Mouse (Mus musculus): ENCODE data around the gene Plcb3.

Gene Plcb3

DNA sequence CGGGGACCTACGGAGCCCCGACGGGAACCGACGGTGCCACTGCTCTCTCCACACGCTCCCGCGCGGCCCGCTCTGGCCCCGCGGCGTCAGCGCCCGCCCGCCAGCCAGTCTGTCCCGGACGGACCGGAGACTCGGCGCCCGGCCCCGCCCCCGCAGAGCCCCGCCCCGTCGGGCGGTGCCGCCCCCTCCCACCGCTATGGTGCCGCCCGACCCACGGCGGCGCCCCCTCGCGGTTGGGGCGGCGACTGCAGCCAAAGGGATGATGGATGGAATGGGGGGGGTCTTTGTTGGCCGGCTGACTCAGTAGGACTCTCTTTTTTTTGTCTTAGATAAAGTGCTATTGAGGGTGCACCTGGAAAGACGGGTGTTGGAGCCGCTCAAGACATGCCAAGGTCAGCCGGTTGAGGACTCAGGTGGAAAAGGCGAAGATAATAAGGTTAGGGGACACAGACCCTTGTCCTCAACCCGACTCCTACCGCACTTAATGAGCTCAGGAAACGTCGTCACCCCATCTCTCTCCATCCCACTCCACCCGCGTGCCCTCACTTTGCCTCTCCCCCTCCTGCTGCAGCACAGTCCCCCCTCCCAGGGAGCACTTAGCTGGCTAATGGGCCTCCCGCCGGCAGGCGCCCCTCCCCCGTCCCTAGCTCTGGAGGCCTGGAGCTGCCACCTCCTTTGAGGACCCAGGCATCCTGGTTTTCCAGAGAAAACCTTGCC, 6.4 kb downstream of the Plcb3 start:
- DNase-seq (ENCODE audit: low spot score), result peak; percentile 65

DNA sequence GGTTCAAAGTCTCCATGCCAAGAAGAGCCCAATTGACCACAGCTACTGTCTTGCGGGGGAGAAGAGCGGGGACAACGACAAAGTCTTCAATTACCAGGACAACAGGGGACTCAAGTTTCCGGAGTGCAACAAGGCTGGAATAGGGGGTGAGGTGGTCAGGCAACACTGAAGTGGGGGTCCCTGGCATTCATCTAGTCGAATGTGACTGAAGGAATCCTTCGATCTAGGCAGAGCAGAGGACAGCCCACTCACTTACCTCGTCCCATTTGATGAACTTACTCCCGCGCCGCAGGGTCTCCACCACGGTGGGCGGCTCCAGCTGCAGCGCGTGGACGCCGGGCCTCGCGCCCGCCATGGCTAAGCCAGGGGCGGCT, 7.0 kb downstream of the Plcb3 start:
- DNase-seq (ENCODE audit: low spot score), result no peak

DNA sequence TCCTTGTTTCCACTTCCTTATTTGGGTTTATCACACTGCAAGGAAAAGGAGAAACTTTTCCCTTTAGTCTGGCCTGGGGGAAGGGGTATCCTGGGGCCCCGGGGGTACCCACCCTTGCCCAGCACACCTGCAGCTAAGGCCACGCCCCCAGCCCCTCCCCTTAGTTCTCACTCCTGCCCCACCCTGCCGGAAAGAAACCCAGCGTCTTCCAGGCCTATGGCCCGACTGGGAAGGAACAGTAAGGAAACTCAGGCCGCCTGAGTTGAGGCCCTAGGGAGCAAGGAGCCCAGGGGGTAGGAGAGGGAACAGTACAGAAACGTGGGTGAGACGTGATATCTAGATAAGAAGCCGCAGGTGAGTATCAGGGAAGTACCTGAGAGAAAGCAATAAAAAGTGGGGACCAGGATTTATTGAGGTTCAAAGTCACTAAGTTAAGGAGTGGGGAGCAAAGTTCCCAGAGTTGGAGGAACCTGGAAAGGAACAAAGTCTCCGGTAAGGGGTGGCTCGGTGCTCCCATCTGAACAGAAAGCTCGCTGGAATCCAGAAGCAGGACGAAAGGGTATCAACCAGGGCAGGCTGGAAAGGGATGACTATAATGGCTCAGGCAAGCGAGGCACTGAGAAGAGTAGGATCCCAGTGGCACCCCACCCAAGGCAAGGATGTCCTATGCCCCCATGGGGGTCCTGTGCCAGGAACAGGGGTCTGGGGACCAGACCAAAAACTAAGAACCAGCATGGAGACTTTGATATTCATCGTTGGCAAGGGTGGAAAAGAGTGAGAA, 7.6 kb downstream of the Plcb3 start:
- peak; percentile 37 for DNase-seq (ENCODE audit: low spot score)

DNA sequence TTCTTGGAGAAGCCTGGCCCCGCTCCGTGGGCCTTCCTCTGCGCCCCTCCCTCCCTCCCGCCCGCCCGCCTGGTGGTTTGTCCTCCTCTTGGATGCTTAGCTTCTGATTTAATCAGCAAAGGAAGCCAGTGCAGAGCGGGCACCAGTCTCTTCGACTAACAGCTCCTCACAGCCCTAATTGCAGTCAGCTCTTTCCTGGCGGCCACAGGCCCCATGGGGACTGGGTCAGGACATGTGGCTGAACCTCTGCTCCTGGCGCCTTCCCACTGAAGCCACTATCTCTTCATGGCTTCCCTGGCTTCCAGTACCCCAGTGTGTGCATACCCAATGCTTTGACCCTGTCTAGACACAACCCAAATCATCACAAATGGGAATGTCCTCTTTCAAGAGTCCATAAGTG, 19.8 kb downstream of the Plcb3 start:
- DNase-seq (ENCODE audit: low spot score), result no peak

DNA sequence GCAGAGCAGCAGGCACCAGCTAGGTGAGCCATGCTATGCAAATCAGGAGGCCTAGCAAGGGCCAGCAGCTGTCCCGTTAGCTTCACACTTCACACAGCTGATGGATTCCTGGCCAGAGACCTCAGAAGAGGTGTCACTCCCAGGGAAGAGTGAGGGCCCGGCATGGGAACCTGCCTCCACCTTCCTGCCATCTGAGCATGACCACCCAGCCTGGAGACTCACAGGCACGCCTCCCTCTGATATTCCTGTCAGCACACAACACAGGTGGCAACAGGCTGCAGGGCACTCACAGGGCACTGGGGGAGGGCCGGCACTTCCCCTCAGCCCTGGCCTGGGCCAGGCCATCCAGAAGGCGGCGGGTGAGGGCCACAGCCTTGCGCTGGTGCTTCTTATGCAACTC, 20.8 kb downstream of the Plcb3 start:
- DNase-seq (ENCODE audit: low spot score), result no peak

DNA sequence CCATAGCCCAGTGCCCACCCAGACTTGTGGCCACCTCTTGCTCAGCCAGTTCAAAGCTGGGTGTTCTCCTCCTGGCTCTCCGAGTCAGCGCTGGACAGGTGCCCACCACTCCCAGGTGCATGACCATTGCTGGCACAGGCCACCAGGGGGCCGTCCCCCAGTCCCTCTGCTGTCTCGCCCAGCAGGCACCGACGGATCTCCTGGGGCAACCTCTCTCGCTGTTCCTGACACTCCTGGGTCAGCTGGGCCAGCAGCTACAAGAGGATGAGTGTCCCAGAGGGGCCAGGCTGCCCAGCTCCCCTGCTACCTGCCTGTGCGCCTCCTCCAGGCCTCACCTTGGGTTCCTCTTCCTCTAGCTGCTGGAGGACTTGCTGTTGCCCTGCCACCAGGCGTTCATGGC, 22.2 kb downstream of the Plcb3 start:
- DNase-seq (ENCODE audit: low spot score), result peak; percentile 75

DNA sequence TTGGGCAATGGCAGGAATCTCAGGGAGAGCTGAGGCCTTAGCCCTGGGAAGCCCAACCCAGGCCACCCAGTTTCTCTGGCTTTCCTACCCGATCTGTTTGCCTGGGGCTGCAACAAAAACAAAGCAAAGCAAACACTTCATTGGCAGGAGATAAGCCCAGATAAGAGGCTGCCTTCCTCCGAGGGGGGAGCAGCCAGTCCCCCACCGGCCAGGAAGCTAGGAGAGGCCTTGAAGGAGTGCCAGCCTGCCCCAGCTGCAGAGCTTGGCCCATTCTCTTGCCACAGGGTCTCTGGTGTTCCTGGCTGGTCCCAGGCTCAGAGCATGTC, 23.6 kb downstream of the Plcb3 start:
- peak; percentile 91 for DNase-seq (ENCODE audit: low spot score)

DNA sequence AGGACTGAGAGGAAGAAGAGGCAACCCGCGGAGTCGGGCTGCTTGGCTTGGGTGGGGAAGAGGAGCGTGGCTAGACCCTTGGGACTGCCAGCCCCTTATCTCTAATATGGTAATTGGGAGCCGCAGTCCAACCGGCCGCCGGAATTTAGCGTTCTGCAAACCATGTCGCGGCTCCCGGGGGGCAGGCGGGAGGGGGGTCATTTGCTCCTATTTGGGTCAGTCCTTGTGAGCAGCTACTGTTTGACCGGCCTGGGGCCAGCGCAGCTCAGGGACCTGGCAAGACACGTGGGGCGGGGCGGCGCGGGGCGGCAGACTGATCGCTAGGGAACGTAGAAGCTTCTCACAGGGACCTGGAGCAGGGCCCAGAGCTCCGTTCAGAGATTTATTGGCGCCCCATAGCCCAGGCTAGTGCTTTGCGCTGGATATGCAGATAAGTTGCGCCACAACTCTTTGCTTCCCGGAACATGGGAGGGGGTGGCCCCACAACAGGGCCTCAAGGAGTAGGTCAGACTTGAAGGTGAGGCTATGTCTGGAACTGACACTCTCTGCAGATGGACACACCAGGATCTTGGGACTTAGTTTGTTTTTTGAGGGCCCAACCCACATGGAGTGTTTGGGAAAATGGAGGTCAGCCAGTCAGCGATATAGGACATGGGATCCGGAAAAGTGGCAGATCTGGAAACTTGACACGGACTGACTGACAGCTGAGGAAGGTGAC, 24.1 kb downstream of the Plcb3 start:
- DNase-seq (ENCODE audit: low spot score), result peak; percentile 83

DNA sequence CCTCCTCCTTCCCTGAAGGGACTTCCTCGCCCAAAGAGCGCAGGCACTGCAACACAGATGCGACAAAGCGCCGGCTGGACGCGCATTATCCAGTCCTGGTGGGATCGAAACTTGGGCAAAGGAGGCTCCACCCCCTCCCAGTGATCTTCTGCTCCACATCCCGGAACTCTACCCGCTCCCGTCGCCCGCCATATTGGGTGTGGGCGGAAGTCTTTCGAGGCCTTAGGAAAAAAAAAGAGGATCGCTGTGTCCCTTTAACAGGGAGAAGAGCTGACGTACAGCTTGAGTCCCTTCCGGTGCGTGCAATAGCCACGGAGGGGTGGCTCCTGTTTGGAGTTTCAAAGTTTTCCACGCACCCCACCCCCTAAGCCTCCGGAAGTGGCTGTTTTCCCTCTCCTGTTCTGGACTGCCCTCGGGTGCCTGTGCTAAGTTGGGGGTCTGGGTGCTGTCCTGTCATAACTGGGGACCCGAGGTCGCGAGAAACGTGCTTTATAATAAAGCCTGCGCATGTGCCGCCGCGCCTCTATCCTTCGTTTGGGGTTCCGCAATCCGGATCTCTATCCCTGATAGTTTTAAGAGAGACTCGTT, 24.8 kb downstream of the Plcb3 start:
- peak; percentile 98 for DNase-seq (ENCODE audit: low spot score)

DNA sequence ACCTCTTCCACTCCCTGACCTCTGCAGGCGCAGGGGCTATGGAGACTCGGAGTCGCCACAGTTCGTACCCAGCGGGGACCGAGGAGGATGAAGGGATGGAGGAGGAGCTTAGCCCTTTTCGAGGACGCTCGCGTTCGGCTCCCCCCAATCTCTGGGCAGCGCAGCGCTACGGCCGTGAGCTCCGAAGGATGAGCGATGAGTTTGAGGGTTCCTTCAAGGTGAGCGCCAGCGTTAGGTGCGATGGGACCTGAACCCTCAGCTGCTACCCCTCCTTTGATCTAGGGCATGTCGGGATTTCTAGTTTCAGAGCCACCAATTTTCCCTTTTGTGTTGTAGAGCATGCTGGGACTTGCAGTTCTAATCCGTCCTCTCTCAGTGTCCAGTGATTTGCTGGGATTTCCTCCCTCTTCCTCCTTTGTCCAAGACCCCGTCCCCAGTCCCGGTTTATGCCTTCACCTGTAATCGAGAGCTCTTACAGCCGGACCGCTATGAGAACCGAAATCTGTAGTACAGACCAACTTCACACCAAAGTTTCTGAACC, 25.6 kb downstream of the Plcb3 start:
- DNase-seq (ENCODE audit: low spot score), result peak; percentile 59

DNA sequence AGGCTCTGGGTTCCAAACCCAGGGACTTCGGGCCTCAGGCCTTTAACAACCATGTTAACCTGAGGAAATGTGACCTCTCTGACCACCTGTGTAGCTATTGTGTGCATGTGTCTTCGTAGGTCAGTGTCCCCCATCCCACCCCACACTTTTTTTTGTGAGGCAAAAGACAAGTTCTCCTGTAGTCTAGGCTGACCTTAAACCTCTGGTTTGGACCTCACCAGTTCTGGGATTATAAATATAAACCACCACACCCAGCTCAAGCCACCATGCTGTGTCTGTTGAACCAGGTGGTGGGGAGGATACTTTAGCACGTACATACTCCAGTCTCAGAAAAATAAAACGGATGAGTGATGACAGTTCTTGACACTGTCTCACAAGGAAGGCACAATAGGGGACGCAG, 26.3 kb downstream of the Plcb3 start:
- no peak for DNase-seq (ENCODE audit: low spot score)

DNA sequence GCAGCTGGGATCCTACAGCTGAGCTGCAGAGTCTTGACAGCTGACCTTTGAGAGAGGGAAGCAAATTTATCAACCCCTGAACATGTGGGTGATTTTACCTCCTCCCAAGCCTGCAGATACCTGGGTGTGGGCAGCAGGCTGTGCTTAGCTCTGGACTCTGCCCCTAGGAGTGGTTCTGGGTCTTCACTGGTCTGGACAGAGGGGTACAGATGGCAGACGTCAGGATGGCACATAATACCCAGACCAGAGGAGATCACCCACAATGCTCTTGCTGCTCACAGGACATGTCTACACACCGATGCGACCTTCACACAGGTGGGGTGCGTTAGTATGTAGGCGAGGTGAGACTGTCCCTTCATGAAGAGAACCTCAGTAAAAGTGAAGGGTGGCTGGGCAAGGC, 26.7 kb downstream of the Plcb3 start:
- DNase-seq (ENCODE audit: low spot score), result no peak

DNA sequence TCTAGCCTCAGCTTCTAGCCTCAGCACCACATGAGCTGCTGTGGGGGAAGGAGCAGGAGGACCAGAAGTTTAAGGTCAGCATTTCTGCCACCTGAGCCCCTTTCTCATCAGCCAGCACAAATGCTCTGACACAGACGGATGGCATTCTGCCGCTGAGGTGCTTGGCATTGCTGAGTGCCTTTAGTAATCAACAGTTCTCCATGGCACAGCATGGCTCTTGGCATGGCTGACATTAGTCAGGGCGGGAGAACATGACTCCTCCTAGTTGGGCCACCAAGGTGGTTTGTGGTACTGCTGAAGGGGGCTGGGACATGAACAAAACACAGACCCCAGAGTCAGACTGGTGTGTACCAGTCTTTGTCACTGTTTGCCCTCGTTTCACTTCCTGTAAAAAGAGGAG, 28.1 kb downstream of the Plcb3 start:
- DNase-seq (ENCODE audit: low spot score), result no peak

DNA sequence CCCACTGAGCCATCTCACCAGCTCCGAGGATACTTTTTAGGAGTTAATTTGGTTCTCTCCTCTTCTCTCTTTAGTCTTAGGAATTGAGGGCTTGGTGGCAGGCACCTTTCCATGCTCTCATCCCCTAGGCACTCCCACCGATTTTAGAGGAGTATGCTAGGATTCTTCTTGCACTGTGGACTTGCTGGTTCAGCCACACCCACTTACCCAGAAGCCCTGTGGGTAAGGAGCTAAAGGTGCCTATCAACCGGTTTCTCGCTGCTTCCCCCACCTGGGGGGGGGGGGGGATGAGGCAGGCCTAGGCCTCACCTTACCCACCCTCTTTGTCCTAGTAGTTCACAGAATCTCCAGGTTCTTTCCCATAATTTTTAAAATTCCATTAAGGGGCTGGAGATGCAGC, 28.5 kb downstream of the Plcb3 start:
- no peak for DNase-seq (ENCODE audit: low spot score)

DNA sequence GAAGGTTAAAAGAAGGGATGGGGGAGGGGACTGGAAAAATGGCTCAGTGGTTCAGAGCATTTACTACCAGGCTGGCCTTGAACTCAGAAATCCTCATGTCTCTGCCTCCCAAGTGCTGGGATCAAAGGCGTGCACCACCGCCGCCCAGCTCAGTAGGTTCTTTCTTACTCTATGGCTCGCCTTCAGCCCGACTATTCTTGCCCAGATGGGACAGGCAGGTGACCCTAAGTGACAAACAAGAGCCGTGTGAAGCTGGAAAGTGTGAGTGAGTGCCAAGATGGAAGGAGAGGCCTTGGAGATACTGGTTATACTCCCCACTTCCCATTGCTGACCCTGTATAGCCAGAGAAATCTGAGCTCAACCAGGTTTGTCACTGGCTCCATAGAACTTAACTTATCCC, 32.6 kb downstream of the Plcb3 start:
- DNase-seq (ENCODE audit: low spot score), result no peak

DNA sequence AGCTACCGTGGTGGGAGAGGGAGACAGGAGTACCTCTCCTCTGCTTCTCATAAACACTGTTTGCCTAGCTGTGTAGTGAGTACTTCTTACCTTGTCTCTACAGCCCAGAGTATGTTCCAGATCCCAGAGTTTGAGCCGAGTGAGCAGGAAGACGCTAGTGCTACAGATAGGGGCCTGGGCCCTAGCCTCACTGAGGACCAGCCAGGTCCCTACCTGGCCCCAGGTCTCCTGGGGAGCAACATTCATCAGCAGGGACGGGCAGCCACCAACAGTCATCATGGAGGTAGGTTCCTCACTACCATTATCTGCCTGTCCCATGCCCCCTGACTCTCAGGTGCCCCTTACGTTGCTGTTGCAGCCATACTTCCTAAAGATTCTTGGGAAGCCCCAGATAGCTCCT, 33.5 kb downstream of the Plcb3 start:
- DNase-seq (ENCODE audit: low spot score), result no peak

DNA sequence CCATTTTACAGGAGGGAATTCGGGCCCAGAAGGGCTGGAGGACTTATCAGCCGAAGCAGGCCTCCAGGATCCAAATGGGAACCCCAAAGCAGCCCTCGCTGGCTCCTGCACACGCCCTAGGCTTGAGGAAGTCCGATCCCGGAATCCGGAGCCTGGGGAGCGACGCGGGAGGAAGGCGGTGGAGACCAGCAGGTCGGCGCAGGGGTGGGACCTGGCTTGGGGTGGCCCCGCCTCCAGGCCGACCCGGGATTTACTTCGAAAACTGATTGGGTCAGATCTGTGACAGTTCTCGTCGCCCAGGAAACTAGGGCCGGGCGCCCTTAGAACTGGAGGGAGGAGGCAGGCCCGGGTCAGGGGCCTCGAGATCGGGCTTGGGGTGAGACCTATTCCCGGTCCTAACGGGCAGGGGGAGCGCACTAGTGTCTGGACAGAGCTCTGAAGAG, 34.0 kb downstream of the Plcb3 start, which contains the start of gene Gpr137:
TSS of gene Gpr137 (minus strand) at position 232 of the 443 bp plus-strand sequence.
- peak; percentile 98 for DNase-seq (ENCODE audit: low spot score)

DNA sequence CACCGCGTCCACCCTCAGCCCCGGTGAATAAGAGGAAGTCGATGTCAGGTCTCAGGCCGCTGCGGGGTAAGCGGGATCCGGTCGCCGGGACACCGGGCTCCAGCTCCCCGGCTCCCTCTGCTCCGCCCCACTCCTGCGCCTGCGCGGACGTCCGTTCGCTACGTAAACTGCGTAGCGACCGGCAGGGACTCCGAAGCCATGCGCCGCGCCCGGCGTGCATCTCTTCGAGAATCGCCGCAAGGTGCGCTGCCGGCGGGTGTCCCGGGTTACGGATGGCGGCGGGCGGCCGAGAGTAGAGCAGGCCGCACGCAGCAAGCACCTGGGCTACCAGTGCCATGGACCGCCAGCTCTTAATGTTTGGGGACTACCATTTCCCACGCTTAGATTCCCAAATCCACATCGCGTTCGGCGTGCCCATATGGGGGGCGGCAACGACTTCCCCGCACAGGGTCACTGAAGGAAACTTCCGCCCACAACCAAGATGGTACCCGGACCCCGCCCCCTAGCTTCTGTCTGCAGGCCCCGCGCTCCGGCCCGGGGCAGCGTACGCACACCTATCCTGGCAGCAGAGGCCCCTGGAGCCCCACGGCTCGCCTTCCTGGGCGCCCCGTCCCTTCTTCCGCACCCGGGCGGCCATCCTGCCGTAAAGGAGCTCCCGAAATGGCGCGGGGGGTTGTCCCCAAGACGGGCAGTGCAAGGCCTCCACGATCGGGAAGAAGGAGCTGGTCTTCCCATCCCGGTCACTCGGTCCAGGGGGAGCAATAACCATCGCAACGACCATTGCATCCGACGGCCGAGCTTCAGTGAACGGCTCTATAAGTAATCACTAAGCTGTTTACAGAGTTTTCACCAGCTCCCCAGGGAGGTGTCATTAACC, 34.7 kb downstream of the Plcb3 start, which contains the start of gene Bad:
TSS of gene Bad (plus strand) at position 490 of the 877 bp plus-strand sequence.
- peak; percentile 92 for DNase-seq (ENCODE audit: low spot score)

DNA sequence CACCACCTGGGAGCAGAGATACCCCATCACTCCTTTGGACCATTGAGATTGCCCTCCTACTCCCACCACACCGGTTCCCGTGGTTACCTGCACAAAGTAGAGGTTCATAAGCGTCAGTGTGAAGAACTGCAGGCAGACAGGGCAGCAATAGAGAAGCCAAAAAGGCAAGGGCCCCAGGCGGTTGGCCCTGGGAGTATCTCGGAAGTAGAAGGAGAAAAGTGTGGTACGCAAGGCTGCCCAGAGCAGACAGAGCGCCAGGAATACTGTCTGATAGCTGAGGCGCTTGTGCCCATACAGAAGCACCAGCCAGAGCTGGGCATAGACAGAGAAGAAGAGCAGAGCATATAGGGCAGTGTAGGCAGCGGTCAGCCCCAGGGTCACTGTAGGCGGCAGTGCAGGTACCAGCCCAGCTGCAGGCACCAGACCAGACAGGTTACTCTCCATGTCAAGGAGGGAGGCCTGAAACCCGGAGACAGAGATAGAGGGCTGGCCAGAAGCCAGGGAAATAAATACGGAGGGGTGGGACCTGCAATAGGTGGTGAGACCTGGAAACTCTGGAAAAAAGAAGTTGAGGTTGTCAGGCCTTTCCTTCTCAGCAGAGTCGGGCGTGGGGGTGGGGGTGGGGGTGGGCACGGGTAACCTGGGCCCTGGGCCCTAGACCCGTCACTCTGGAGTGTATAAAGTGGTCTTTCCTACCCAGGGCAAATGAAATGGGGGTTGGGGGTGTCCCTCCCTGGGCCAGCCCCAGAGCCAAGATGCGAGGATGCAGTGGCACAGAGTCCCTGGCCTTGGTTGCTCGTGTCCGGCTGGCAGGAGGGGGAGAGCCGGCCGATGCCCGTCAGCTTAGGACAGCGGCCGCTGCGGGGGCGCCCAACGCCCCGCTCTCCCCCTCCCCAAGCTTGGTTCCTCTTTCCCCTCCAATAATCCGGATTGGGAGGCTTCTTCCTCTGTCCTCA, 35.6 kb downstream of the Plcb3 start:
- no peak for DNase-seq (ENCODE audit: low spot score)

Data from lung, postnatal 25 days (tissue).